Mouse (Mus musculus) liver, embryonic 12.5 days (tissue): ENCODE data around the gene Stox2. TPM values are rescaled to one million over a fixed set of nuclear protein-coding genes. Genes with fewer than 3 reads are reported as not detected.
"Not testable (repeated sequence)": the region's sequence is repeated elsewhere in the genome, so short reads cannot be mapped to it uniquely, and the experiment has no call there.

Source experiments
- ATAC-seq: fragments of 200-750 bp; cut with Nextera tagmentation; 2 replicates; pipeline ENCODE4 v1.8.0; 2017; ENCODE audit warnings: moderate number of reproducible peaks, mild to moderate bottlenecking, moderate library complexity
- H3K27ac ChIP-seq: fragments of 300-500 bp; sonication (generic); 2 replicates; pipeline ENCODE4 v1.5.1; 2016; ENCODE audit warnings: mild to moderate bottlenecking
- H3K27me3 ChIP-seq: fragments of 300-500 bp; sonication (generic); replicated peaks from 2 replicates; pipeline ENCODE4 v1.6.1; 2016; ENCODE audit warnings: mild to moderate bottlenecking, moderate library complexity
- H3K36me3 ChIP-seq: fragments of 300-500 bp; sonication (generic); 2 replicates; pipeline ENCODE4 v1.6.1; 2016; ENCODE audit warnings: mild to moderate bottlenecking, moderate library complexity
- H3K4me1 ChIP-seq: fragments of 300-500 bp; sonication (generic); 2 replicates; pipeline ENCODE4 v1.6.1; 2016
- H3K4me2 ChIP-seq: fragments of 300-500 bp; sonication (generic); 2 replicates; pipeline ENCODE4 v1.6.1; 2016; ENCODE audit warnings: mild to moderate bottlenecking, moderate library complexity
- H3K4me3 ChIP-seq: fragments of 300-500 bp; sonication (generic); 2 replicates; pipeline ENCODE4 v1.5.1; 2016; ENCODE audit warnings: mild to moderate bottlenecking, moderate library complexity
- H3K9ac ChIP-seq: fragments of 300-500 bp; sonication (generic); 2 replicates; pipeline ENCODE4 v1.6.1; 2016; ENCODE audit warnings: mild to moderate bottlenecking, moderate library complexity
- H3K9me3 ChIP-seq: fragments of 300-500 bp; sonication (generic); replicated peaks from 2 replicates; pipeline ENCODE4 v1.6.1; 2016; ENCODE audit warnings: mild to moderate bottlenecking, moderate library complexity
- WGBS: fragments of 180-500 bp; shearing (Covaris S2); methylation state at CpG from one replicate; pipeline ENCODE4 v1.1.7; 2016; ENCODE audit not compliant: insufficient replicate concordance; 5-methylcytosine and 5-hydroxymethylcytosine counted together
- polyA plus RNA-seq: library from polyadenylated mRNA; unstranded; fragments of >200 nt; fragmentation: Nextera tagmentation; extraction: Ambion mirVana; gene quantifications from 2 replicates; pipeline ENCODE4 v1.2.1, GENCODE M21; 2016

The Stox2 gene
- polyA plus RNA-seq, 1 experiment from 2014 or later, result 0.89 TPM

GRCm38 (mm10) chr8:47437976-47438375 is 8.2 kb downstream of the Stox2 start:
- 83% methylated on average over 6 of the region's 6 CpGs for WGBS
- no peak overlapping the region for H3K9ac ChIP-seq

GRCm38 (mm10) chr8:47435861-47436260 is 10.3 kb downstream of the Stox2 start:
- Histone ChIP-seq H3K4me1 (no peaks in the 10 kb centered on the region), H3K36me3 (no peaks in the 10 kb centered on the region), H3K4me3 (no peak overlapping the region), H3K27ac (no peak overlapping the region), H3K4me2 (no peak overlapping the region), H3K9me3 (no peaks in the 10 kb centered on the region), H3K9ac (no peak overlapping the region), H3K27me3 (no peaks in the 10 kb centered on the region)
- 60% methylated on average over 2 of the region's 2 CpGs for WGBS
- no peak for ATAC-seq

More at GRCm38 (mm10) chr8:47437976-47438375, 8.2 kb downstream of the Stox2 start:
- ATAC-seq, result no peak
- Histone ChIP-seq H3K4me2 (no peak overlapping the region), H3K27ac (no peak overlapping the region), H3K36me3 (no peaks in the 10 kb centered on the region), H3K27me3 (no peaks in the 10 kb centered on the region), H3K4me1 (no peaks in the 10 kb centered on the region), H3K9me3 (no peaks in the 10 kb centered on the region), H3K4me3 (no peak overlapping the region)

DNA sequence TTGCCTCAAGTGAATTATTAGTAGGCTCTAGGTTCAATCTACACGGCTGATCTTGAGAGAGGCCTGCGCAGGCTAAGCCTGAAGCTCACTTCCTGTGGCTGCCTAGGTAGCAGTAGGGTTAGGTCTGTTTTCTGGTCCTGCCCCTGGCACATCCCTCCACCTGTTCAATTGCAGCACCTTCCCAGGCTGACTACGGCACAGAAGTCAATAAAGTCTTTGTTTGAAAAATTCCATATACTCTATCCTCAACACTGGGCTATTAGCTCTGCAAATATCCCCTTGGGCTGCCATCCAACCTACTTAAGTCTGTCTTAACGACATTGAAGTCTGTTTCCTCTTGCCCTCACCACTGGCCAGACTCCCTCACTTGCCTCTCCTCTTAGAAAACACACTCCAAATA is 10.8 kb downstream of the Stox2 start:
- ATAC-seq, result no peak

GRCm38 (mm10) chr8:47431263-47431662 is 14.9 kb downstream of the Stox2 start:
- Histone ChIP-seq H3K9me3 (no peaks in the 10 kb centered on the region), H3K4me1 (no peaks in the 10 kb centered on the region), H3K27ac (no peak overlapping the region), H3K9ac (no peak overlapping the region), H3K4me2 (no peak overlapping the region), H3K36me3 (no peaks in the 10 kb centered on the region), H3K4me3 (no peak overlapping the region), H3K27me3 (no peaks in the 10 kb centered on the region)
- no peak for ATAC-seq
- 62% methylated on average over 4 of the region's 4 CpGs for WGBS

More for the DNA sequence above, 10.8 kb downstream of the Stox2 start:
- 57% methylated on average over 4 of the region's 4 CpGs for WGBS
- Histone ChIP-seq H3K4me1 (no peaks in the 10 kb centered on the region), H3K9me3 (no peaks in the 10 kb centered on the region), H3K27ac (no peak overlapping the region), H3K36me3 (no peaks in the 10 kb centered on the region), H3K27me3 (no peaks in the 10 kb centered on the region), H3K4me2 (no peak overlapping the region), H3K4me3 (no peak overlapping the region), H3K9ac (no peak overlapping the region)

DNA sequence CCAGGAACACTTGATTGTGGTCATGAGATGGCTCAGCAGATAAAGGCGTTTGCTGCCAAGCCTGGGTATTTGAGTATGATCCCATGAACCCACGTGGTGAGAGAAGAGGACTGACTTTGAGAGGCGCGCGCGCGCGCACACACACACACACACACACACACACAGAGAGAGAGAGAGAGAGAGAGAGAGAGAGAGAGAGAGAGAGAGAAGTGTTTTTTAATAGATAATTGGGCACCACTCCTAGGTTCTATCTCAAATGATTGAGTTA is 32.0 kb downstream of the Stox2 start:
- 0 out of 2 replicates have a peak, but pooled peaks cover 11% of the 10 kb centered on the region for H3K4me1 ChIP-seq
- H3K36me3 ChIP-seq, H3K27ac ChIP-seq, H3K9me3 ChIP-seq, ATAC-seq, H3K9ac ChIP-seq: not testable (repeated sequence)
- 11% methylated on average over 8 of the region's 8 CpGs for WGBS
- peaks cover 74% of the 10 kb centered on the region for H3K27me3 ChIP-seq
- H3K4me2 ChIP-seq, result peak overlapping the region; percentile 67
- peak overlapping the region; percentile 57; the same call in 1 of the 2 replicates for H3K4me3 ChIP-seq

DNA sequence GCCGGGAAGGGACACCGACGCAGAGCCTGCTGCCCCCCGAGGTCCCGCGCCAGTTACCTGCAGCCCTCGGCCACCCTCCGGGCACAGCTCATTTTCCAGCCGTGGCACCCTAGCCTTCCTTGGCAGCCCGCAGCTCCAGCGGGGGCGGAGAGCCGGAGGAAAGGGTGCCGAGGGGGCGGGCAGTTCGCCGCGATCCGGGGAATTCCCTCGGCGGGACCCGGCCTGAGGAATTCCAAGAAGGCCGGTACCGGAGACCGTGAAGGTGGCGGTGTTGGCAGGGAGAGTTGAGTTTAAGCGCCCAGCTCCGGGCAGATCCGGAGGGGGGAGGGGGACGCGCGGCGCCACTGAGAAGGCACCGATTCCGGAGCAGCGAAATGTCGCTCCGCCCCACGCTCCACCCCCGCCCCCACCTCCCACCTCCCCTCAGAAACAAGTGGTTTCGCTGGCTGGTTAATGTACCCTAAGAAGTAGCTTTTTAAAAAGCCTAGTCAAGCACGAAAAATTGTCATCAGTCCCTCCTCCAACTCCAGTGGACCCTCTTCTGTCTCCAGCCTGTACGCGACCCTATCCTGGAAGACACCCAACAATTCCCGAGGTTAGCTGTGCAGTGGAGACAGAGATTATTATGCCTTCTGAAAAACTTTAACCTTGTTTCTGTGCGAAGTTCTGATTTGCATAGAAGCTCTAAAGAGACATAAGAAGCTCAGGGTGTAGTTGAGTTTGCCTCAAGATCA is 32.5 kb downstream of the Stox2 start:
- Histone ChIP-seq H3K4me2 (peak overlapping the region; percentile 67), H3K27me3 (peaks cover 79% of the 10 kb centered on the region), H3K4me1 (peaks cover 15% of the 10 kb centered on the region; the same call in 1 of the 2 replicates), H3K27ac (no peak overlapping the region), H3K4me3 (peak overlapping the region; percentile 57), H3K9ac (peak overlapping the region; percentile 31; the same call in 1 of the 2 replicates), H3K9me3 (no peaks in the 10 kb centered on the region), H3K36me3 (no peaks in the 10 kb centered on the region)
- under 1% methylated on average over 46 of the region's 46 CpGs for WGBS
- ATAC-seq, result peak; percentile 37; the same call in 1 of the 2 replicates

- peak overlapping the region; percentile 57 for H3K4me3 ChIP-seq
- H3K9ac ChIP-seq, result peak overlapping the region; percentile 31; the same call in 1 of the 2 replicates
- H3K36me3 ChIP-seq, result no peaks in the 10 kb centered on the region
- WGBS, result under 1% methylated on average over 81 of the region's 81 CpGs
- H3K27ac ChIP-seq, result no peak overlapping the region
- peaks cover 15% of the 10 kb centered on the region; the same call in 1 of the 2 replicates for H3K4me1 ChIP-seq
- ATAC-seq, result 0 out of 2 replicates have a peak, but pooled peaks have one; percentile 18
- H3K27me3 ChIP-seq, result peaks cover 86% of the 10 kb centered on the region
- H3K4me2 ChIP-seq, result peak overlapping the region; percentile 67
- H3K9me3 ChIP-seq, result no peaks in the 10 kb centered on the region
These were observed 33.3 kb downstream of the Stox2 start for GRCm38 (mm10) chr8:47412696-47413523.

DNA sequence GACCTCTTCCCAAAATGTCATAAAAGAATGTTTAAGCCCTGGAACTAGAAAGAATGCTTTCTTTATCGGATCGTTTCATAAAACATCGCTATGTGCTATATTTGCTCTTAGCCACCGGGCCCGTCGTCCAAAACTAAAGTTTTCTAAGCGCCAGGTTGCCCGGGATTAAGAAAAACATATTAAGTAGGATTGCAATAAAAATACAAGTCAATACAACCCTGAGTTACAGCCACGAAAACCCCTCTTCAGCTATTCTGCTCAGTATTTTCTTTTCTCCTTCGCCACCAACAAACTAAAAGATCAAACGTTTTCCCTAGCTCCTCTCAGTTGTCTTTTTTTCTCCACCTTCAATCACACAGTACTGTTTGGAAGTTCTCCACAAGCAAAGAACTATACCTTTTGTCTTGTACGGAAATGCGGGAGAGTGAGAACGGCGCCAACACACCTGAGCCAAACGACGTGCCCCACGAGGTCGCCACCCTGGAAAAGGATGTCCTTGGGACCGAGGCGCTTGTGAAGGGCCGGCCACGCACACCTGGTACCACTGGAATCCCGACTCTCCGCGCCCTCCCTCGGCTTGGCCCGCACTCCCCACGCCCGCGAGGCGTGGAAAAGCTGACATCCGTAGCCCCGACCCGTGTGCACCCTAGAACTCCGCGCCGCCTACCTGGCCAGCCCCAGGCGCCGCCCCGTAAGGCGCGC is 34.0 kb downstream of the Stox2 start:
- 3% methylated on average over 43 of the region's 43 CpGs for WGBS
- no peaks in the 10 kb centered on the region for H3K36me3 ChIP-seq
- H3K4me1 ChIP-seq, result peaks cover 15% of the 10 kb centered on the region; the same call in 1 of the 2 replicates
- H3K27me3 ChIP-seq, result peaks cover 86% of the 10 kb centered on the region
- peak overlapping the region; percentile 57 for H3K4me3 ChIP-seq
- no peak overlapping the region for H3K27ac ChIP-seq
- no peak for ATAC-seq
- H3K9me3 ChIP-seq, result no peaks in the 10 kb centered on the region
- H3K4me2 ChIP-seq, result peak overlapping the region; percentile 67
- no peak overlapping the region for H3K9ac ChIP-seq

DNA sequence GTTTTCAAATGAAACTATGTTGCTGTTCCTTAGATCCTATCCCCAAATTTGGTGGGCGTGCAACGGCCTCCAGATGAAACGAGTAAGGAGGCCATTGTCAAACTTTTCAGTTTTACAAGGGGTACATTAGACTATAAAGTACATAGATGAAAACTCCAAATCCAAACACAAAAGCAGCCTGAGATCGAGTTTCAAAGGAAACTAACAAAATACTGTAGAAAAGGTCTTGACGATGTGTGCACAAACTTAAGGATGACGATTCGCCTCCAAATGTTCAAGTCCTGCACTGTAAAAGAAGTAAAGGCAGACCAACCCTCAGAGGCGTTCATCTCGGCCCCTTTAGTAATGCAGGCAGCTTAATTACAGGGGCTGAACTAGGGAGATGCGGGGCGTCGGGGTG is 34.8 kb downstream of the Stox2 start:
- H3K9ac ChIP-seq, result no peak overlapping the region
- H3K4me3 ChIP-seq, result no peak overlapping the region
- H3K9me3 ChIP-seq, result no peaks in the 10 kb centered on the region
- ATAC-seq, result no peak
- 7% methylated on average over 12 of the region's 12 CpGs for WGBS
- H3K36me3 ChIP-seq, result no peaks in the 10 kb centered on the region
- peaks cover 83% of the 10 kb centered on the region for H3K27me3 ChIP-seq
- H3K4me2 ChIP-seq, result no peak overlapping the region
- H3K4me1 ChIP-seq, result peaks cover 15% of the 10 kb centered on the region; the same call in 1 of the 2 replicates
- no peak overlapping the region for H3K27ac ChIP-seq

GRCm38 (mm10) chr8:47409061-47409460 is 37.1 kb downstream of the Stox2 start:
- Histone ChIP-seq H3K27ac (no peak overlapping the region), H3K4me3 (no peak overlapping the region), H3K27me3 (peaks cover 63% of the 10 kb centered on the region), H3K9me3 (no peaks in the 10 kb centered on the region), H3K4me1 (peaks cover 15% of the 10 kb centered on the region; the same call in 1 of the 2 replicates), H3K9ac (no peak overlapping the region), H3K36me3 (no peaks in the 10 kb centered on the region), H3K4me2 (peak overlapping the region; percentile 25)
- ATAC-seq, result no peak
- WGBS, result 5% methylated on average over 8 of the region's 8 CpGs

GRCm38 (mm10) chr8:47404852-47405251 is 41.3 kb downstream of the Stox2 start:
- Histone ChIP-seq H3K27me3 (peaks cover 21% of the 10 kb centered on the region), H3K4me1 (peaks cover 6% of the 10 kb centered on the region; the same call in 1 of the 2 replicates), H3K27ac (no peak overlapping the region), H3K9ac (no peak overlapping the region), H3K4me2 (no peak overlapping the region), H3K9me3 (no peaks in the 10 kb centered on the region), H3K36me3 (no peaks in the 10 kb centered on the region), H3K4me3 (no peak overlapping the region)
- ATAC-seq, result no peak
- 75% methylated on average over 1 of the region's 2 CpGs for WGBS
